Mouse (Mus musculus) lung, postnatal 36 days (tissue): ENCODE data around the gene Tbk1.

ENCODE experiments used
- DNase-seq: peaks from one replicate; pipeline ENCODE4 v3.0.0; 2022; ENCODE audit warnings: mixed read lengths

Gene Tbk1

DNA sequence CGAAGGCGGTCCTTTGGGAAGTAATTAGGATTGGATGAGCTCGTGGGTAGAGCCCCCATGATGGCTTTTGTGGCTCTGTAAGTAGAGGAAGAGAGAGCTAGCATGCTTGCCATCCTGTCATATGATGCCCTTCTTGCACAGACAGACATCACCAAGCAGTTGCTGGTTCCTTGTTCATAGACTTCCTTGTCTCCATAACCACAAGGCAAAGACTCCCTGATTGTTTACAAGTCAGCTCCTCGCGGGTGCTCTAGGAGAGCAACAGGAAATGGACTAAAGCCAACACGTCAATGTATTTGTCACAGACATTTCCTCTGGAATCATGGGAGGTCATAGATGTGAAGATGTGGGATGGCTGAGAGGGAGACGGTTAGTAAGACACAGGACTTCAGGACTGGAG lies 90.0 kb downstream of the Tbk1 start:
- peak; percentile 83 for DNase-seq
